Mouse (Mus musculus): ENCODE measurements around the gene Rbm19. TPM values are rescaled to one million over a fixed set of nuclear protein-coding genes. Genes with fewer than 3 reads are reported as not detected.

Rbm19 gene
- polyA plus RNA-seq, 1 experiment = 10.0 TPM

DNA sequence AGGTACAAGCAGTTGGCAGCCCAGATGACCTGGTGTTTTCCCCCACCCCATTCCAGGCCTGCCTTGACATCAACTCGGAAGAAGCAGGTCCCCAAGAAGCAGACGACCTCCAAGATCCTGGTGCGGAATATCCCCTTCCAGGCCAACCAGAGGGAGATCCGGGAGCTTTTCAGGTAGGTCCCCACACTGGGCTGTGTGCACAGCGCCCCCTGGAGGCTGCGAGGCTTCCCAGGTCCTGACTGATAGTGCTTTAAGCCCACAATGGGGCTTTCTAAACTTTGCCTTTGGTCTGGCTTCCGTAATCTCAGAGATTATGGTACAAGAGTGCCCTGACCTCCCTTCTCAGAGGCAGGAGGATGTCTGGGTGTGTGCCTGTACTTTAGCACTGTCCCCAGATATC, 27.7 kb downstream of the Rbm19 start:
- TF ChIP-seq CTCF (IDR thresholded peaks at IDR 0.05; ENCODE audit: insufficient read depth, low read length) (peak; percentile 36; the same call in 1 of the 2 replicates), POLR2A (IDR thresholded peaks at IDR 0.05; ENCODE audit: borderline replicate concordance, extremely low read depth, low read depth, low read length) (no peak)
- Histone ChIP-seq H3K4me1 (ENCODE audit: control insufficient read depth, insufficient read depth, low read length) (no peaks in the 10 kb centered on the region), H3K4me3 (replicated peaks; ENCODE audit: extremely low read depth, low read depth, low read length) (no peak overlapping the region)
- WGBS = 62% methylated on average over 7 of the region's 7 CpGs
- DNase-seq = no peak

- no peak for DNase-seq
- Histone ChIP-seq H3K4me1 (ENCODE audit: control insufficient read depth, insufficient read depth, low read length) (no peaks in the 10 kb centered on the region), H3K4me3 (replicated peaks; ENCODE audit: extremely low read depth, low read depth, low read length) (no peak overlapping the region)
- 65% methylated on average over 18 of the region's 19 CpGs for WGBS
- no peak for TF ChIP-seq POLR2A (IDR thresholded peaks at IDR 0.05; ENCODE audit: borderline replicate concordance, extremely low read depth, low read depth, low read length)
- TF ChIP-seq CTCF (IDR thresholded peaks at IDR 0.05; ENCODE audit: insufficient read depth, low read length) = no peak
These were observed 29.2 kb downstream of the Rbm19 start for GRCm38 (mm10) chr5:120145371-120146050.

DNA sequence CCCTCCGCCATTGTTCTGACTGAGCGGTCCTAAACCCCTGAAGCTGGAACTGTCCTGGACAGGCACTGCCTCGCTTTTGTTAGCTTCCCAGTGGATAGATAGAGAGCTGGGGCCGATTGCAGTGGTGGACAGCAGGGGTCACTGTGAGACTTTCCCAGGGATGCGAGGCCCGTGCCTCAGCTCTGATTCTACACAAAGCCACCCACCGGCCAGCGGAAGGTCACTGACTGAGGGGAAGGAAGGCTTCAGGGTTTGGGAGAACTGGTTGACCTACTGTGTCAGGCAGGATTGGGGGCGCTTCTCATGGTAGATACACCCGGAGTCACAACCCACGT, 29.8 kb downstream of the Rbm19 start:
- no peak for DNase-seq
- 50% methylated on average over 11 of the region's 11 CpGs for WGBS
- no peaks in the 10 kb centered on the region for H3K4me1 ChIP-seq (ENCODE audit: control insufficient read depth, insufficient read depth, low read length)
- TF ChIP-seq CTCF (IDR thresholded peaks at IDR 0.05; ENCODE audit: insufficient read depth, low read length) (peak; percentile 49; the same call in 1 of the 2 replicates), POLR2A (IDR thresholded peaks at IDR 0.05; ENCODE audit: borderline replicate concordance, extremely low read depth, low read depth, low read length) (no peak)
- H3K4me3 ChIP-seq (replicated peaks; ENCODE audit: extremely low read depth, low read depth, low read length) = no peak overlapping the region

- no peak for DNase-seq
- no peaks in the 10 kb centered on the region for H3K4me1 ChIP-seq (ENCODE audit: control insufficient read depth, insufficient read depth, low read length)
- TF ChIP-seq CTCF (IDR thresholded peaks at IDR 0.05; ENCODE audit: insufficient read depth, low read length) (no peak), POLR2A (IDR thresholded peaks at IDR 0.05; ENCODE audit: borderline replicate concordance, extremely low read depth, low read depth, low read length) (no peak)
- H3K4me3 ChIP-seq (replicated peaks; ENCODE audit: extremely low read depth, low read depth, low read length) = no peak overlapping the region
- 83% methylated on average over 3 of the region's 3 CpGs for WGBS
These were observed 30.6 kb downstream of the Rbm19 start for GRCm38 (mm10) chr5:120146909-120147308.

DNA sequence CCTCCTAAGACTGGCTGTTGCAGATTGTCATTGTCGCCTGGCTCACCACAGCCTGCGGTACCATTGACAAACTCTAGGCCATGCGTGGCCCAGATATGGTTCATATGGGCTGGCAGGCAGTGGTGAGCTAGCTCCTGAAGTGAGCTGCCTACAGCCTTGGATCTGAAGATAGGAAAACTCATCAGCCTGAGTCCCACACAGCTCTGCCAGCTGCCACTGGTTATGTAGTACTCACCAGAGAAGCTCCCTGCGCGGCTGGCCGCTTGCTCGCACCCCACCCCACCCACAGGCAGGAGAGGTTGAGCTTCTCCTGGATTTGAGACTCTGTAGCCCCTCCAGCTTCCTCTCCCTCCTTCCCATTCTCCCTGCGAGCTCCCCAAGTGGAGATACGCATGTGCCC, 32.0 kb downstream of the Rbm19 start:
- no peak for TF ChIP-seq POLR2A (IDR thresholded peaks at IDR 0.05; ENCODE audit: borderline replicate concordance, extremely low read depth, low read depth, low read length)
- TF ChIP-seq CTCF (IDR thresholded peaks at IDR 0.05; ENCODE audit: insufficient read depth, low read length) = no peak
- H3K4me1 ChIP-seq (ENCODE audit: control insufficient read depth, insufficient read depth, low read length) = no peaks in the 10 kb centered on the region
- no peak overlapping the region for H3K4me3 ChIP-seq (replicated peaks; ENCODE audit: extremely low read depth, low read depth, low read length)
- DNase-seq = no peak
- WGBS = 91% methylated on average over 9 of the region's 9 CpGs

- Histone ChIP-seq H3K4me3 (replicated peaks; ENCODE audit: extremely low read depth, low read depth, low read length) (no peak overlapping the region), H3K4me1 (ENCODE audit: control insufficient read depth, insufficient read depth, low read length) (no peaks in the 10 kb centered on the region)
- no peak for DNase-seq
- TF ChIP-seq POLR2A (IDR thresholded peaks at IDR 0.05; ENCODE audit: borderline replicate concordance, extremely low read depth, low read depth, low read length) (no peak), CTCF (IDR thresholded peaks at IDR 0.05; ENCODE audit: insufficient read depth, low read length) (no peak)
- WGBS = 83% methylated on average over 4 of the region's 4 CpGs
These were observed 34.9 kb downstream of the Rbm19 start for GRCm38 (mm10) chr5:120151145-120151544.

GRCm38 (mm10) chr5:120153140-120153539, 36.9 kb downstream of the Rbm19 start:
- Histone ChIP-seq H3K4me3 (replicated peaks; ENCODE audit: extremely low read depth, low read depth, low read length) (no peak overlapping the region), H3K4me1 (ENCODE audit: control insufficient read depth, insufficient read depth, low read length) (no peaks in the 10 kb centered on the region)
- DNase-seq = no peak
- WGBS = 94% methylated on average over 3 of the region's 3 CpGs
- TF ChIP-seq CTCF (IDR thresholded peaks at IDR 0.05; ENCODE audit: insufficient read depth, low read length) (no peak), POLR2A (IDR thresholded peaks at IDR 0.05; ENCODE audit: borderline replicate concordance, extremely low read depth, low read depth, low read length) (no peak)

DNA sequence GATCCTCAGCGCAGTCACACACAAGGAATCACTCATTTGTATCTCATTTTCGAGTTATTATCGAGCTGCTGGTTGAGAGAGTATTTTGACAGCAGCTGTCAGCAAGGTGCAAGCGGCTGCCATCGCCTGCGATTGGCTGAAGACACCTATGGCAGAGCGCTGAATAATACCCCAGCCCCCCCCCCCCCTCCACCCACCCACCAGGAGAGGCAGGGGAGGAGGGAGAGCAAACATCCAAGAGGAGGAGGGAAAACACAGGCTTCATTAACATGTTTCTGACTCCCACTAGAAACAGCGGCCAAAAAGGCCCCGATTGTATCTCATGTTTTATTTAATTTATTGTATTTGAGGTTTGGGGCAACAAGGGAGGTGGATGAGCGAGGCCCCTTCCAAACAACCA, 39.4 kb downstream of the Rbm19 start:
- TF ChIP-seq CTCF (IDR thresholded peaks at IDR 0.05; ENCODE audit: insufficient read depth, low read length) (no peak), POLR2A (IDR thresholded peaks at IDR 0.05; ENCODE audit: borderline replicate concordance, extremely low read depth, low read depth, low read length) (no peak)
- Histone ChIP-seq H3K4me3 (replicated peaks; ENCODE audit: extremely low read depth, low read depth, low read length) (no peak overlapping the region), H3K4me1 (ENCODE audit: control insufficient read depth, insufficient read depth, low read length) (no peaks in the 10 kb centered on the region)
- 76% methylated on average over 10 of the region's 10 CpGs for WGBS
- no peak for DNase-seq

DNA sequence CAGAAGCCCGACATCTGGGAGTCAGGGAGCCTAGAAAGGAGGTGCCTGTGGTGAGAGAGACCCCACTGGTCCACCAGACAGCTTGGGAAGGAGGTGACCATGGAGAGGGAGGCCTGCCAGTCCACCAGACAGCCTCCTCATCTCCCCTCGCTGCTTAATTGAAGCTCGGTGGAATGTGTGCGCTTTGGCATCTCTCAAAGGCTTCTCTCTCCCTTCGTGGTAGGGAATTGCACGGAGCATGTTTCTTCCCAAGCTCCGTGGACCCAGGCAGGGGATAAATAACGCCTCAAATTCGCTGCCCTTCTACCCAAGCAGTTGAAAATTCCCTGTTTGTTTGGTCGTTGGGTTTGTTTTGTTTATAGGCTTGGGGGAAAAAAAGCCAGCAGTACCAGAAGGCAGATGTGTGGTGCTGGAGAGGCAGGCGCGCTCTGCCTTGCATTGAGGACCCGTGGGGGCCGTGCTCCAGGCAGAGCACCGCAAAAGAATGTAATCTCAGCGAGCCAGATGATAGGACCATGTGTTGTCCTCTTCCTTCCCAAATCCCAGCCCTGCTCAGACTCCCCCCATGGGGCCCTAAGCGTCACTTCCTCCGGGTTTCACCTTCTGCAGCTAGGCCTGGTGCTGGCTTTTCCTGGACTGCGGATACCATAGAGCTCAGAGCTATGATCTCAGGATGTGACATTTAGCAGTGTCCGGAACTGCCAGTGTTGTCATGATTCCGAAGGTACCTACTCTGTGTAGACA, 40.1 kb downstream of the Rbm19 start:
- WGBS = 52% methylated on average over 21 of the region's 21 CpGs
- no peak overlapping the region for H3K4me3 ChIP-seq (replicated peaks; ENCODE audit: extremely low read depth, low read depth, low read length)
- TF ChIP-seq POLR2A (IDR thresholded peaks at IDR 0.05; ENCODE audit: borderline replicate concordance, extremely low read depth, low read depth, low read length) (no peak), CTCF (IDR thresholded peaks at IDR 0.05; ENCODE audit: insufficient read depth, low read length) (no peak)
- DNase-seq = no peak
- H3K4me1 ChIP-seq (ENCODE audit: control insufficient read depth, insufficient read depth, low read length) = no peaks in the 10 kb centered on the region

GRCm38 (mm10) chr5:120157115-120157514, 40.9 kb downstream of the Rbm19 start:
- Histone ChIP-seq H3K4me1 (ENCODE audit: control insufficient read depth, insufficient read depth, low read length) (no peaks in the 10 kb centered on the region), H3K4me3 (replicated peaks; ENCODE audit: extremely low read depth, low read depth, low read length) (no peak overlapping the region)
- TF ChIP-seq CTCF (IDR thresholded peaks at IDR 0.05; ENCODE audit: insufficient read depth, low read length) (no peak), POLR2A (IDR thresholded peaks at IDR 0.05; ENCODE audit: borderline replicate concordance, extremely low read depth, low read depth, low read length) (no peak)
- 75% methylated on average over 3 of the region's 3 CpGs for WGBS
- no peak for DNase-seq
